Comparison of ENCODE assay signal across 8 mouse cellular contexts in genomic region chr4:86611524-86612288, GRCm38 (mm10). TPM values are rescaled to one million over a fixed set of nuclear protein-coding genes. Genes with fewer than 3 reads are reported as not detected.
A peak's percentile ranks its signal among the peaks of the same experiment; 100 is the strongest.
DNase-seq lines count a peak whose midpoint lies in the region; ATAC-seq and TF ChIP-seq lines count a peak whose summit lies in the region.

Gene Haus6, minus strand, starts transcription at chr4:86612055.

- H3K36me3 ChIP-seq in MEL (ENCODE audit: control insufficient read depth in 1 of 2, insufficient read depth in 2 of 2, low read length in 2 of 2) = peaks cover 11 to 26% of the 10 kb centered on the region in 2 experiments
- H3K36me3 ChIP-seq in forebrain, postnatal 0 days (ENCODE audit: insufficient read depth) = no peaks in the 10 kb centered on the region
- no peaks in the 10 kb centered on the region for H3K36me3 ChIP-seq in lung, embryonic 15.5 days

- TF ChIP-seq POLR2A in MEL (IDR thresholded peaks at IDR 0.05; ENCODE audit: control insufficient read depth in 1 of 2, insufficient read depth in 1 of 2, low read depth in 1 of 2, low read length in 2 of 2, poor library complexity in 1 of 2) = peak; percentile 78 to 95
- peak; percentile 61; the same call in 1 of the 2 replicates for TF ChIP-seq POLR2A in cerebellum, adult 2 months (IDR thresholded peaks at IDR 0.05; ENCODE audit: borderline replicate concordance, insufficient read depth, low read length)

- H3K27ac ChIP-seq in MEL (ENCODE audit: control insufficient read depth, low read depth, low read length) = peak within 1 kb of the TSS; percentile 59
- no peak within 1 kb of the TSS for H3K27ac ChIP-seq in cerebellum, adult 2 months (ENCODE audit: insufficient read depth, low read length)
- H3K27ac ChIP-seq in forebrain, postnatal 0 days (ENCODE audit: low read depth, low read length) = peak within 1 kb of the TSS; percentile 64
- peak within 1 kb of the TSS; percentile 50 for H3K27ac ChIP-seq in lung, embryonic 15.5 days

- H3K4me3 ChIP-seq in MEL (ENCODE audit: control insufficient read depth in 1 of 2, insufficient read depth in 1 of 2, low read depth in 2 of 2, low read length in 2 of 2) = peak within 1 kb of the TSS; percentile 68 to 86
- H3K4me3 ChIP-seq in cerebellum, adult 2 months (replicated peaks; ENCODE audit: insufficient read depth, low read depth, low read length) = peak within 1 kb of the TSS; percentile 70
- peak within 1 kb of the TSS; percentile 62 for H3K4me3 ChIP-seq in forebrain, postnatal 0 days (ENCODE audit: low read depth, low read length)
- H3K4me3 ChIP-seq in lung, embryonic 15.5 days = peak within 1 kb of the TSS; percentile 88

- peaks cover 29% of the 10 kb centered on the region for H3K79me2 ChIP-seq in MEL (ENCODE audit: control insufficient read depth, insufficient read depth, low read length, poor library complexity)

- no peak for TF ChIP-seq EP300 in MEL (IDR thresholded peaks at IDR 0.05; ENCODE audit: low read depth in 1 of 2, low read length in 2 of 2)

- H3K27me3 ChIP-seq in MEL (ENCODE audit: control insufficient read depth in 1 of 2, insufficient read depth in 2 of 2, low read length in 2 of 2) = no peaks in the 10 kb centered on the region
- no peaks in the 10 kb centered on the region for H3K27me3 ChIP-seq in cerebellum, adult 2 months (ENCODE audit: control insufficient read depth, insufficient read depth, low read length)
- no peaks in the 10 kb centered on the region for H3K27me3 ChIP-seq in forebrain, postnatal 0 days (ENCODE audit: insufficient read depth, low read length)
- no peaks in the 10 kb centered on the region for H3K27me3 ChIP-seq in lung, embryonic 15.5 days

- no peaks in the 10 kb centered on the region for H3K9me3 ChIP-seq in MEL (replicated peaks; ENCODE audit: insufficient read depth, low read length)
- H3K9me3 ChIP-seq in forebrain, postnatal 0 days (ENCODE audit: low read length) = no peaks in the 10 kb centered on the region
- no peaks in the 10 kb centered on the region for H3K9me3 ChIP-seq in lung, embryonic 15.5 days

- TF ChIP-seq CTCF in MEL (IDR thresholded peaks at IDR 0.05 in 2 of 3, conservative IDR thresholded peaks at IDR 0.05 in 1 of 3; ENCODE audit: control insufficient read depth in 1 of 3, insufficient read depth in 1 of 3, low read depth in 2 of 3, low read length in 3 of 3, poor library complexity in 1 of 3, severe bottlenecking in 1 of 3) = no peak
- no peak for TF ChIP-seq CTCF in cerebellum, adult 2 months (IDR thresholded peaks at IDR 0.05; ENCODE audit: borderline replicate concordance, insufficient read depth, low read depth, low read length)
- TF ChIP-seq CTCF in forebrain, postnatal 0 days (IDR thresholded peaks at IDR 0.05; ENCODE audit: low read depth) = 0 out of 2 replicates have a peak, but pooled peaks have one; percentile 7

- H3K4me2 ChIP-seq in forebrain, postnatal 0 days (ENCODE audit: low read depth) = peak within 1 kb of the TSS; percentile 79
- peak within 1 kb of the TSS; percentile 75 for H3K4me2 ChIP-seq in lung, embryonic 15.5 days

- H3K4me1 ChIP-seq in MEL (ENCODE audit: control insufficient read depth in 1 of 2, insufficient read depth in 2 of 2, low read length in 2 of 2) = peaks cover 5 to 22% of the 10 kb centered on the region in 2 experiments; a peak in 3 of 4 replicates
- H3K4me1 ChIP-seq in cerebellum, adult 2 months (ENCODE audit: control insufficient read depth, insufficient read depth, low read length) = no peaks in the 10 kb centered on the region
- H3K4me1 ChIP-seq in forebrain, postnatal 0 days (ENCODE audit: insufficient read depth) = peaks cover 8% of the 10 kb centered on the region; the same call in 1 of the 2 replicates
- H3K4me1 ChIP-seq in lung, embryonic 15.5 days = peaks cover 5% of the 10 kb centered on the region

- peak; percentile 99 for DNase-seq in MEL (ENCODE audit: low read depth, low spot score)
- peak; percentile 90 to 96 for DNase-seq in cerebellum, adult 2 months
- DNase-seq in forebrain, postnatal 0 days = peak; percentile 97
- DNase-seq in heart, postnatal 4 days = peak; percentile 91
- DNase-seq in layer of hippocampus, adult 8-10 months (ENCODE audit: low spot score in 2 of 2) = peak; percentile 93
- DNase-seq in ovary, adult 18-20 months (ENCODE audit: low spot score) = peak; percentile 93
- peak; percentile 97 for DNase-seq in thymus, postnatal 0 days (ENCODE audit: low spot score)

- peak; percentile 100 for ATAC-seq in forebrain, postnatal 0 days
- peak; percentile 100 for ATAC-seq in lung, embryonic 15.5 days (ENCODE audit: borderline replicate concordance, extremely low read depth, low FRiP score, low TSS enrichment)

- TF ChIP-seq RAD21 in MEL (IDR thresholded peaks at IDR 0.05; ENCODE audit: low read depth, low read length) = no peak

- H3K9ac ChIP-seq in MEL (ENCODE audit: control insufficient read depth, low read depth, low read length, poor library complexity, severe bottlenecking) = peak within 1 kb of the TSS; percentile 91
- H3K9ac ChIP-seq in forebrain, postnatal 0 days = peak within 1 kb of the TSS; percentile 57
- H3K9ac ChIP-seq in lung, embryonic 15.5 days = peak within 1 kb of the TSS; percentile 83

- under 1% methylated on average over 59 of the region's 59 CpGs for WGBS in cerebellum, adult 2 months
- WGBS in forebrain, postnatal 0 days = under 1% methylated on average over 59 of the region's 59 CpGs
- WGBS in lung, embryonic 15.5 days = under 1% methylated on average over 59 of the region's 59 CpGs

TF ChIP-seq in MEL, 35 proteins besides CTCF, POLR2A, EP300 and RAD21 (continues in another document):
- TF ChIP-seq MEF2A (IDR thresholded peaks at IDR 0.05; ENCODE audit: extremely low read depth, insufficient replicate concordance, low read depth, low read length, poor library complexity, severe bottlenecking) (no peak), BHLHE40 (IDR thresholded peaks at IDR 0.05; ENCODE audit: borderline replicate concordance, low read depth, low read length) (no peak), E2F4 (IDR thresholded peaks at IDR 0.05; ENCODE audit: borderline replicate concordance, low read depth, low read length) (peak; percentile 93), USF2 (IDR thresholded peaks at IDR 0.05; ENCODE audit: borderline replicate concordance in 1 of 2, insufficient read depth in 1 of 2, low read depth in 1 of 2, low read length in 2 of 2) (no peak), JUND (IDR thresholded peaks at IDR 0.05; ENCODE audit: low read depth, low read length) (no peak), GABPA (IDR thresholded peaks at IDR 0.05; ENCODE audit: low read depth, low read length) (no peak), TBP (IDR thresholded peaks at IDR 0.05; ENCODE audit: low read depth, low read length) (peak; percentile 91), SMC3 (IDR thresholded peaks at IDR 0.05; ENCODE audit: low read depth, low read length) (no peak), POLR2AphosphoS2 (IDR thresholded peaks at IDR 0.05; ENCODE audit: low read length) (peak; percentile 74; the same call in 1 of the 2 replicates), KAT2A (conservative IDR thresholded peaks at IDR 0.05; ENCODE audit: low read depth, low read length) (peak; percentile 96), UBTF (IDR thresholded peaks at IDR 0.05; ENCODE audit: borderline replicate concordance, insufficient read depth, low read depth, low read length) (no peak), HCFC1 (IDR thresholded peaks at IDR 0.05; ENCODE audit: low read depth, low read length) (peak; percentile 100), SIN3A (IDR thresholded peaks at IDR 0.05; ENCODE audit: low read length) (peak; percentile 89), MXI1 (IDR thresholded peaks at IDR 0.05; ENCODE audit: low read depth, low read length) (peak; percentile 81), USF1 (IDR thresholded peaks at IDR 0.05; ENCODE audit: low read depth, low read length) (peak; percentile 69), MAZ (IDR thresholded peaks at IDR 0.05; ENCODE audit: low read depth, low read length) (no peak), MYC (IDR thresholded peaks at IDR 0.05; ENCODE audit: low read depth, low read length) (no peak; the same call in 1 of the 2 replicates), ZNF384 (IDR thresholded peaks at IDR 0.05; ENCODE audit: low read depth, low read length) (no peak), CHD1 (IDR thresholded peaks at IDR 0.05; ENCODE audit: low read depth, low read length) (no peak), ZC3H11A (IDR thresholded peaks at IDR 0.05; ENCODE audit: low read depth, low read length) (no peak), ZKSCAN1 (IDR thresholded peaks at IDR 0.05; ENCODE audit: low read depth, low read length) (no peak), ETS1 (IDR thresholded peaks at IDR 0.05; ENCODE audit: low read depth, low read length) (no peak; the same call in 1 of the 2 replicates), NRF1 (IDR thresholded peaks at IDR 0.05; ENCODE audit: insufficient read depth, low read depth, low read length, poor library complexity, severe bottlenecking) (peak; percentile 95), GATA1 (IDR thresholded peaks at IDR 0.05; ENCODE audit: low read depth, low read length) (no peak), MAX (IDR thresholded peaks at IDR 0.05; ENCODE audit: low read length) (peak; percentile 16; the same call in 1 of the 2 replicates), ZMIZ1 (IDR thresholded peaks at IDR 0.05; ENCODE audit: low read depth, low read length) (no peak), MYB (IDR thresholded peaks at IDR 0.05; ENCODE audit: low read depth, low read length) (no peak), ELF1 (IDR thresholded peaks at IDR 0.05; ENCODE audit: low read depth, low read length) (peak; percentile 100), MAFK (IDR thresholded peaks at IDR 0.05; ENCODE audit: borderline replicate concordance, low read depth, low read length) (no peak), CHD2 (IDR thresholded peaks at IDR 0.05; ENCODE audit: low read length) (peak; percentile 38; the same call in 1 of the 2 replicates), NELFE (IDR thresholded peaks at IDR 0.05; ENCODE audit: low read depth, low read length) (peak; percentile 77), TAL1 (IDR thresholded peaks at IDR 0.05; ENCODE audit: low read length) (no peak)

RNA-seq across cellular contexts. Expression of gene Haus6, which starts in this region (rescaled TPM):
- 31.8 and 41.3 TPM in 2 replicates for total RNA-seq in MEL (2012; rRNA removed)
- polyA plus RNA-seq in MEL (2012; ENCODE audit: insufficient read depth in 1 of 2, insufficient read length in 2 of 2, low read depth in 1 of 2, low replicate concordance in 2 of 2, missing spikeins in 1 of 2) = 10 to 100 TPM in 1 of 2 experiments, not detected in 1; 22.1 TPM
- 4.4 and 4.8 TPM in 2 replicates for polyA plus RNA-seq in cerebellum, adult 2 months (2012; rRNA removed)
- 5.5 and 11.4 TPM in 2 replicates for total RNA-seq in forebrain, postnatal 0 days (2014; rRNA removed)
- polyA plus RNA-seq in forebrain, postnatal 0 days (2015; fragmentation: Nextera tagmentation; extraction: Ambion mirVana) = 3.7 and 4.3 TPM in 2 replicates
- total RNA-seq in heart, postnatal 4 days (2021) = 10 to 100 TPM; 11.9 to 15.4 TPM
- total RNA-seq in layer of hippocampus, adult 8-10 months (2022) = 10 to 100 TPM in 2 of 4 experiments, 1 to 10 TPM in 2; 6.9 to 13.7 (median 9.8) TPM
- polyA plus RNA-seq in lung, embryonic 15.5 days (2015; fragmentation: Nextera tagmentation; extraction: Ambion mirVana) = 21.4 and 21.5 TPM in 2 replicates
- 16.7 and 17.2 TPM in 2 replicates for polyA plus RNA-seq in thymus, postnatal 0 days (2015; fragmentation: Nextera tagmentation; extraction: Ambion mirVana)
